Mouse (Mus musculus) CD8-positive naive resting alpha-beta T cell, adult 57 days (primary cell): ENCODE data around the gene Cp. TPM values are rescaled to one million over a fixed set of nuclear protein-coding genes. Genes with fewer than 3 reads are reported as not detected.

Experiments used
- total RNA-seq: library from RNA; stranded (reverse); gene quantifications from one replicate; pipeline ENCODE4 v1.2.4, GENCODE M21; 2023

Gene Cp
- total RNA-seq, result 0.55 TPM

DNA sequence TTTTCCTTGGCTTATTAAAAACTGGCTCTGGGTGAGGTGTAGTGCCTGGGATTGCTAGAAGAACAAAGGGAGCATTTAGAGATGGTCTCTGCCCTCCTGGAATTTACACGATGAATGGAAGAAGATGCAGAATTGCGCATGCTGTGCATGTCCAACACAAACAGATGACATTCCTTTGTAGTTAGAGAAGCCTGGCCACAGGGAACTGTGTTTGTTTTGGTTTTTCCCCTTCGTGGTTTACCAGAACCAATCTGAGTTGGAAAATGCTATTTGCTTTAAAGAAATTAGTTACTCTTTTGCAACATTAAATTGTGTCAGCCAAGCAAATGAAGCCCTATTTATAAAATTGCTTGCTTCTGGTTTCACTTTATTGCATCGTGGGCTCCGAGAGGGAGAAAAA is at the start of gene Cp:
Gene Cp (plus strand): TSS at position 170 of the 400 bp plus-strand sequence.

DNA sequence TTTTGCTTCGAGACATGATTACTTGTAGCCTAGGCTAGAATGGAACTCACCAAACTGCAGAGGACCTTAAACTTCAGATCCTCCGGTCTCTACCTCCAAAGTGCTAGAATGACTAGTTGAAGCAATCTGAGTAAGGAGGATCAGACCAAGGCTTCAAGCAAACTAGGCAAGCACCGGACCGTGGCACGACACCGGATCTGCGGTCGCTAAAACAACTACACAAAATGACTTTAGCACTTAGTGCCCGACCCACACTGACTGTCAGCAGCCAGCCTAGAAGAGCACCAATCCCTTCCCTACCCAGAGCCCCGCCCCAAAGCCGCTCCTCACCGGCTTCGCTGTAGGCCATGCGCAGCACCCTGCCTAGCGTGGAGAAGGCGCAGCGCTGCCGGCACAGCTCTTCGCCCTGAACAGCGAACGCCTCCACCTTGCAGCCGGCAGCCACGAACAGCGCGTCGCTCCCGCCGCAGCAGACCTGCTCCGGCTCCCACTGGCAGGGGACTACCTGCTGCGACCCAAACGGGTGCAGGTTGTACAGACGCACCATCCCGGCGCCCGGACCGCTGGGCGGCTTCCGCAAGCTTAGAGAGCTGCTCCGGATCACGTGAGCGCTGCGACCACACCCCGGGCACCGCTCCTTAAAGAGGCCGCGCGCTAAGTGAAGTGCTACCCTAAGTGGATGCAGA is 78.0 kb downstream of the Cp start, which contains the start of gene Hps3:
Gene Hps3 (minus strand): TSS at position 597 of the 686 bp plus-strand sequence.

DNA sequence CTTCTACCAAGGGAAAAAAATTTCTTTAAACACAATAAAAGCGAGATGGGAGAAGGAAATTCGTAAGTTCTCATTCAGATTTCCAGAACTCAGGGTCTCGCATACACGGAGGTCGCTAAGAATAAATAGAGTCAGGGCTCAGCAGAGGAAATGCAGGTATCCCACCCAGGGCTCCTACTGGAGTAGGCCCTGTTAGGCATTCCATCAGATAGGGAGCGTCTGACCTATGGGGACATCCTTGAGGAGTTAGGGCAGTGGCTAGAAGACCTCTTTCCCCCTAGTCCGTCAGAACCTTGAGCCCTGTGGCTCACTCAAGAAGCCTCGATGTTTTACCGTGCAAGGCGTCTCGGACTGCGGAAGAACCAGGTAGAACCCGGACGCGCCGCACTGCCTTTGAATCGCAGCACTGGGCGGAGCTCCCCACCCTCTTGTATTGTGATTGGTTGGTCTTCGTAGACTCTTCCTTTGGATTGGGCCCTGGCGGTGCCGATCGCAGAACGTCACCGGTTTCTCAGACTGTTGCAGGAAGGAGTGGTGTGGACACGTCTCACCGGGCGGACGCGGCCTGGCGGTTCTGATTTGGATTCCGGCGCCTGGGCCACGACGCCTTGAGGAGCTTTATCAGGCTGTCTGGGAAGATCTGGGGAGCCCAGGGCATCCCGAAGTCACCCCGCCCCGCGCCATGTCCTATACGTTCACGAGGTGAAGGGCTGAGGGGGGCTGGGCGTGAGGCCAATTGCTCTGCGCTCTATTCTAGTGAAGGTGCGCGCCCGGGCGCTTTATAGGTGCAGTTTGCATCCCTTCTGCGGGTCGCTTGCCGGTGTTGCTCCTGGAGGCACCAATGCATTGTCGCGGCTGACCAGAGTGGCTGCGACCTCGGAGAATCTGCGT is 100.7 kb downstream of the Cp start, which contains the start of gene Hltf:
Gene Hltf (plus strand): TSS at position 506 of the 891 bp plus-strand sequence.

Other genes with a start within 250 kb of the Cp start
- 72.9 TPM for gene Hps3, start 78.3 kb downstream of the Cp start, total RNA-seq
- 56.4 TPM for gene Hltf, start 100.8 kb downstream of the Cp start, total RNA-seq
- 31.1 TPM for gene Gyg, start 198.3 kb downstream of the Cp start, total RNA-seq